Mouse (Mus musculus) heart, embryonic 14.5 days (tissue): ENCODE data around the gene Gm45713. TPM values are rescaled to one million over a fixed set of nuclear protein-coding genes. Genes with fewer than 3 reads are reported as not detected.
A peak's percentile ranks its signal among the peaks of the same experiment; 100 is the strongest.

Experiments used
- ATAC-seq: fragments of 200-750 bp; cut with Nextera tagmentation; 2 replicates; pipeline ENCODE4 v1.8.0; 2017; ENCODE audit warnings: low read depth, moderate TSS enrichment; ENCODE audit not compliant: insufficient number of reproducible peaks, insufficient read depth, low FRiP score
- H3K27ac ChIP-seq, 2 experiments: fragments of 200-500 bp in 1 of 2; fragments of 300-500 bp in 1 of 2; sonication (generic) in 1 of 2; replicated peaks in 1 of 2; 2 replicates each; pipeline ENCODE4 v1.5.1; 2012 to 2014; ENCODE audit warnings: low read depth in 2 of 2, low read length in 2 of 2, control low read depth in 1 of 2, mild to moderate bottlenecking in 1 of 2, mixed read lengths in 1 of 2; ENCODE audit not compliant: control insufficient read depth in 1 of 2, insufficient read depth in 1 of 2
- H3K27me3 ChIP-seq: fragments of 300-500 bp; sonication (generic); 2 replicates; pipeline ENCODE4 v1.6.1; 2014; ENCODE audit warnings: mild to moderate bottlenecking, low read length, control low read depth; ENCODE audit not compliant: control insufficient read depth, insufficient read depth
- H3K36me3 ChIP-seq: fragments of 300-500 bp; sonication (generic); 2 replicates; pipeline ENCODE4 v1.6.1; 2014; ENCODE audit warnings: mild to moderate bottlenecking, control low read depth, low read length, mixed read lengths; ENCODE audit not compliant: control insufficient read depth, insufficient read depth
- H3K4me1 ChIP-seq, 2 experiments: fragments of 200-500 bp in 1 of 2; fragments of 300-500 bp in 1 of 2; sonication (generic) in 1 of 2; 2 replicates each; pipeline ENCODE4 v1.6.1; 2012 to 2014; ENCODE audit warnings: low read length in 2 of 2, control low read depth in 1 of 2, mixed read lengths in 1 of 2; ENCODE audit not compliant: control insufficient read depth in 2 of 2, insufficient read depth in 2 of 2
- H3K4me2 ChIP-seq: fragments of 300-500 bp; sonication (generic); 2 replicates; pipeline ENCODE4 v1.6.1; 2014; ENCODE audit warnings: mild to moderate bottlenecking, low read length
- H3K4me3 ChIP-seq, 2 experiments: fragments of 200-500 bp in 1 of 2; fragments of 300-500 bp in 1 of 2; sonication (generic) in 1 of 2; 2 replicates each; pipeline ENCODE4 v1.5.1; 2012 to 2014; ENCODE audit warnings: low read length in 2 of 2, mild to moderate bottlenecking in 2 of 2, control low read depth in 1 of 2, low read depth in 1 of 2, moderate library complexity in 1 of 2; ENCODE audit not compliant: control insufficient read depth in 1 of 2, insufficient read depth in 1 of 2
- H3K9ac ChIP-seq: fragments of 300-500 bp; sonication (generic); 2 replicates; pipeline ENCODE4 v1.6.1; 2014; ENCODE audit warnings: mild to moderate bottlenecking, low read length
- H3K9me3 ChIP-seq: fragments of 300-500 bp; sonication (generic); 2 replicates; pipeline ENCODE4 v1.6.1; 2016; ENCODE audit warnings: low read length, control low read depth; ENCODE audit not compliant: control insufficient read depth
- WGBS: fragments of 180-500 bp; shearing (Covaris S2); extraction: QIAGEN DNeasy Blood & Tissue Kit; methylation state at CpG from one replicate; pipeline ENCODE4 v1.1.7; 2014; 5-methylcytosine and 5-hydroxymethylcytosine counted together
- polyA plus RNA-seq: library from polyadenylated mRNA; unstranded; fragments of >200 nt; fragmentation: Nextera tagmentation; extraction: Ambion mirVana; gene quantifications from 2 replicates; pipeline ENCODE4 v1.2.1, GENCODE M21; 2014

Gene Gm45713
- polyA plus RNA-seq, 1 experiment from 2014 or later = 0.34 TPM

DNA sequence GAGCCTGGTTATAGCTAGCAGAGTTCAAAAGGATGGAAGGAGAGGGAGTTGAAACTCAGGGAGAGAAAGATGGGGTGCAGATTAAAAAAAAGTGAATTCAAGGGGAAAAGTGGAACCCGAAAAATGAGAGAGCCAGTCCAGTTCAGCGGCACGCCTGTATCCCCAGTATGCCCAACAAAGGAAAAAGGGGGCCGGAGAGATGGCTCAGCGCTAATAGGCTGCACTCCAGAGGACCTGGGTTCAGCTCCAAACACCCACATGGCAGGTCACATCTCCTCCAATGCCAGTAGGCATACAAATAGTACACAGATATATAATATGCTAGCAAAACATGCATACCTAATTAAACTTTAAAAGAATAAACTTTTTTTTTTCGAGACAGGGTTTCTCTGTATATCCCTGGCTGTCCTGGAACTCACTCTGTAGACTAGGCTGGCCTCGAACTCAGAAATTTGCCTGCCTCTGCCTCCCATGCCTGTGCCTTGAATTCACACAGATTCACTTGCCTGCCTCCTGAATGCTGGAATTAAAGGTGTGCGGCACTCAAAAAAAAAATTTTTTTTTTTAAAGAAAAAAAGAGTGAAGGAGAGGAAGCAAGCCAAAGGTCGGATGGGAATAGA lies 27.1 kb upstream of the Gm45713 start:
- peaks cover 6 to 10% of the 10 kb centered on the region in 2 experiments; a peak in 3 of 4 replicates for H3K4me1 ChIP-seq
- no peak for ATAC-seq
- H3K9me3 ChIP-seq = no peaks in the 10 kb centered on the region
- no peak overlapping the region for H3K27ac ChIP-seq
- peaks cover 25% of the 10 kb centered on the region for H3K36me3 ChIP-seq
- WGBS = 76% methylated on average over 9 of the region's 9 CpGs
- H3K4me2 ChIP-seq = no peak overlapping the region
- peaks cover 58% of the 10 kb centered on the region for H3K27me3 ChIP-seq
- H3K4me3 ChIP-seq = no peak overlapping the region
- no peak overlapping the region for H3K9ac ChIP-seq

DNA sequence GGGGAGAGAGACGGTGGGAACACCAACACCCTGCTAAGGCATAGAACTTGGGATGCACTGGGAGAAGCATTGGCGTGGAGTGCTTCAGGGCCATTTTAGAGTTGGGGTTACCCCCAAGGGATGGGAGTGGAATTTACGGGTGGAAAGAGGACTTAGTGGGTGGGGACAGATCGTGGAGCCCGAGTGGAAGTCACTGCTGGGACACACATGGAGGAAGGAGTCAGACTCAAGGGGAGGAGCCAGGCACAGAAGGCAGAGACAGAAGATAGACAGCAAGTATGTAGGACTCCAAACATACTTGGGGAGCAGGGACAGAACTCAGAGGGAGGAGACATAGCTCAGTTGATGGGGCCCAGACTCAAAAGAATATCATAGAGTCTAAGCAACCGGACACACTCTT lies 26.5 kb upstream of the Gm45713 start:
- Histone ChIP-seq H3K36me3 (peaks cover 30% of the 10 kb centered on the region), H3K9ac (no peak overlapping the region), H3K27me3 (peaks cover 52% of the 10 kb centered on the region), H3K4me2 (peak overlapping the region; percentile 72), H3K9me3 (no peaks in the 10 kb centered on the region), H3K27ac (no peak overlapping the region), H3K4me3 (peak overlapping the region; percentile 35 to 43; a peak in 3 of 4 replicates), H3K4me1 (peaks cover 6 to 10% of the 10 kb centered on the region in 2 experiments; a peak in 3 of 4 replicates)
- no peak for ATAC-seq
- WGBS = 27% methylated on average over 6 of the region's 6 CpGs

DNA sequence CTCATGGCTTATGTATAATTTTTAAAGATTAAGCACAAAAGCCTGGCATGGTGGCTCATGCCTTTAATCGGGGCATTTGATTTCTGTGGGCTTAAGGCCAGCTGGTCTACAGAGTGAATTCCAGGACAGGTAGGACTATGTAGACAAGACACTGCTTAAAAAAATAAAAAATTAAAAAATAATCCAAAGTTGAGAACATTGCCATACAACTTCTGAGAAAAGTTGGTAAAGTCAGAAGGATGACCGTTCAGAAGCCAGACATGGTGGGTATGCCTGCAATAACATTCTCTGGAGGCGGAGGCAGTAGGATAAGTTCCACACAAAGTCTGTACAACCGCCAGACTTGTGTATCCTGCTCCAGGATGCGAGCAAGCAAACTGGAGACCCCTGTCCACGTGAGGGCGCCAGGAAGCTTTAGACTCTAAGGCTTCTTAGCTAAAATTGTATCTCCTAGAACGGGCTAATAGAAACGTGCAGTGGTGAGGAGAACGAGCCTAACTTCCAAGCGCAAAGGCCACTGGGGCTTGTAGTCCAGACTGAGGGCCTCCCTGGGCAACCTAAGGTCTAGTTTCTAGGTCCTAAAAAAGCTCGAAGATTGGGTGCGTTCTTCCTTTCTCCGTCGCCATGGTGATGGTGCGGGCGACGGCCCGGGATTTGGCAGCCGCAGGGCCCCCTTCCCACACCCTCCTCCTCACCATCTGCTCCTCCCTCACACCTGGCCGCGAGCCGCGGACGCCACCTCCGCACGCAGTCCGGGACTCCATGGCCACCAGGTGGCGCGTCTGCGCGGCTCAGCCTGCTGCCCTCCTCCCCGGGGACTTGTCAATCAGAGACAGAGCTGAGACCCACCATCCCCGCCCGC lies 25.8 kb upstream of the Gm45713 start:
- Histone ChIP-seq H3K27ac (no peak overlapping the region), H3K27me3 (peaks cover 45% of the 10 kb centered on the region), H3K4me2 (peak overlapping the region; percentile 72), H3K9ac (peak overlapping the region; percentile 36; the same call in 1 of the 2 replicates), H3K4me3 (peak overlapping the region; percentile 35 to 43), H3K4me1 (peaks cover 6 to 10% of the 10 kb centered on the region in 2 experiments; a peak in 3 of 4 replicates), H3K36me3 (peaks cover 33% of the 10 kb centered on the region), H3K9me3 (no peaks in the 10 kb centered on the region)
- ATAC-seq = peak; percentile 60
- WGBS = 5% methylated on average over 35 of the region's 35 CpGs

GRCm38 (mm10) chr7:45160866-45161265 lies 24.8 kb upstream of the Gm45713 start:
- H3K27ac ChIP-seq = no peak overlapping the region
- H3K4me1 ChIP-seq = peaks cover 6 to 10% of the 10 kb centered on the region in 2 experiments; a peak in 3 of 4 replicates
- peaks cover 39% of the 10 kb centered on the region for H3K36me3 ChIP-seq
- peaks cover 35% of the 10 kb centered on the region for H3K27me3 ChIP-seq
- no peak overlapping the region for H3K4me3 ChIP-seq
- no peak for ATAC-seq
- H3K4me2 ChIP-seq = no peak overlapping the region
- WGBS = 87% methylated on average over 3 of the region's 3 CpGs
- H3K9me3 ChIP-seq = no peaks in the 10 kb centered on the region
- no peak overlapping the region for H3K9ac ChIP-seq

DNA sequence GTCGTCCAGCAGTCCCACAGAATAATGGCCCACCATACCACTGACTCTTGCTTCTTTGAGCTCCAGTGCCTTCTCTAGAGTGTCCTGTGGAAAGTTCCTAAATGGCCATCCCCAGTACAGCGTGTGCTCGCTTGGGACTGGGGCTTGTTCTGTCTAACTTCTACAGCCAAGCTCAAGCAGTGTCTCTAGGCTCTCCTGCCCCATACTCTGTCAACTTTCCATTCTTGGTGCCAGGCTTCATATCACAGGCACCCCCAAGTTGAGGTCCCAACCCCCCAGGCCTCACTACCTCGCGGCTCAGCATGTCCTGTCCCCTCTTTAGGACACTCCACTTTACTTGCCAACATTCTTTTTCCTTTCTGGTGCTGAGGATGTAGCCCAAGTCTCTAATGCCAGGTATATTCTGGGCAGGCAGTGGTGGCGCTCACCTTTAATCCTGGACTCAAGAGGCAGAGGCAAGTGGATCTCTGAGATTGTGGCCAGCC lies 24.3 kb upstream of the Gm45713 start:
- Histone ChIP-seq H3K36me3 (peaks cover 39% of the 10 kb centered on the region), H3K4me1 (peaks cover 6 to 10% of the 10 kb centered on the region in 2 experiments; a peak in 3 of 4 replicates), H3K9ac (no peak overlapping the region), H3K4me2 (no peak overlapping the region), H3K27me3 (peaks cover 30% of the 10 kb centered on the region), H3K4me3 (no peak overlapping the region), H3K9me3 (no peaks in the 10 kb centered on the region), H3K27ac (no peak overlapping the region)
- WGBS = 89% methylated on average over 6 of the region's 6 CpGs
- ATAC-seq = no peak

- Histone ChIP-seq H3K9ac (no peak overlapping the region), H3K27ac (no peak overlapping the region), H3K4me3 (no peak overlapping the region), H3K9me3 (no peaks in the 10 kb centered on the region), H3K4me1 (peaks cover 6 to 8% of the 10 kb centered on the region in 2 experiments; a peak in 2 of 4 replicates), H3K4me2 (no peak overlapping the region), H3K27me3 (peaks cover 16% of the 10 kb centered on the region), H3K36me3 (peaks cover 39% of the 10 kb centered on the region)
- 92% methylated on average over 6 of the region's 6 CpGs for WGBS
- ATAC-seq = no peak
Measured at GRCm38 (mm10) chr7:45158991-45159390, 23.0 kb upstream of the Gm45713 start.

DNA sequence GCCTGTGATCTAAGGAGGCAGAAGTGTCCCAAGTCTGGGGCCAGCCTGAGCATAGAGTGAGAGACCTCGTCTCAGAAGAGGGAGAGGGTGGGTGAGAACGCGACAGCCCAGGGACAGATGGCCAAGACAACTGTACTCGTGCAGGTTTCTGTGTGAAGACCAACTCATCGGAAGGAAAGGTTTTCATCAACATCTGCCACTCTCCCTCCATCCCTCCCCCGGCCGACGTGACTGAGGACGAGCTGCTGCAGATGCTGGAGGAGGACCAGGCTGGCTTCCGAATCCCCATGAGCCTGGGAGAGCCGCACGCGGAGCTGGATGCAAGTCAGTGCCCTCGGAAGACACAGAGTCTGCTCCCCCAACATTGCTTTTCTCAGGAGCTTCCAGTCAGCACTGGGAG lies 21.4 kb upstream of the Gm45713 start:
- Histone ChIP-seq H3K27me3 (peaks cover 1% of the 10 kb centered on the region; the same call in 1 of the 2 replicates), H3K4me1 (peaks cover 6 to 11% of the 10 kb centered on the region in 2 experiments; a peak in 2 of 4 replicates), H3K4me2 (no peak overlapping the region), H3K27ac (no peak overlapping the region), H3K36me3 (peaks cover 39% of the 10 kb centered on the region), H3K9ac (no peak overlapping the region), H3K4me3 (no peak overlapping the region), H3K9me3 (no peaks in the 10 kb centered on the region)
- no peak for ATAC-seq
- WGBS = 88% methylated on average over 14 of the region's 14 CpGs
